Mouse (Mus musculus) kidney, adult 9 months (tissue): ENCODE measurements around the gene Adgrf1.
A peak's percentile ranks its signal among the peaks of the same experiment; 100 is the strongest.

ENCODE experiments used
- DNase-seq: peaks from one replicate; pipeline ENCODE4 v3.0.0; 2022

Adgrf1 gene

GRCm38 (mm10) chr17:43270161-43270560 is at the start of gene Adgrf1:
Gene Adgrf1, plus strand, starts transcription at chr17:43270329.
- no peak for DNase-seq

DNA sequence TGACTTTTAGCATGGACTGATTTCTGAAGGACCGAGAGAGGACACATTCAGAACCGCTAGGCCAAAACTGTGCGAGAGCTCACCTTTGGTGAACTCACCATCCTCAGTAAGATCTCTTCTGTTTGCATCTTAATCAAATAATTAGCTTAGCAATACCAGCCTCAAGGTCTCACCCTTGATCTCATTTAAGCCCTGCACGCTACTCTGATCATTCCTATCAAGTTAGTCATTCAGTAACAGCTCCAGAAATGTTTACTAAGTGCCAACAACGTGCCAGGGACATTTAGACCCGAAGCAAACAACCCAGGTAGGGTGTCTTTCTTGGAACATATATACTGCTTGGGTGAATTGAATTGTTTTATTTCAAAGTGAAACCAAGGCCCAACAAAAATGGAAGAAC is 44.0 kb upstream of the Adgrf1 start:
- peak; percentile 71 for DNase-seq

GRCm38 (mm10) chr17:43229621-43230513 is 40.3 kb upstream of the Adgrf1 start:
- peak; percentile 92 for DNase-seq

- no peak for DNase-seq
Measured at GRCm38 (mm10) chr17:43230821-43231220, 39.3 kb upstream of the Adgrf1 start.

DNA sequence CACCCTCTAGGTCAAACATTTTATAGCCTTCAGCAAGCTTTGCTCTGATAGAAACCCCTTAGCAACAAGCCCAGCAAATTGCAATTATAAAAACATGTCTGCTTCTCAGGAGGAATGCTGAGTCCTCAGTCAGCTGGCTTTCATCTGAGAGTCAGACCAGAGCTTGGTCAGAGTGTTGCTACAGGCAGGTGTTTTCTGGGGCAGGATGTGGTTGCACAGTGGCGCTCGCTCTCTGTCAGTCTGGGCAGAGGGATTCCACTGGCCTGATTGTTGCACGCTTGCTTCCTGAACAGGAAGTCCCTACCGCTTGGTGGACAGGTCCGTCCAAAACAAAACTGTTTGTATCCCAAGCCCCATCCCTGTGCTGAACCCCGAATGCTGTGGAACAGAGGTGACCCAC is 37.4 kb upstream of the Adgrf1 start:
- no peak for DNase-seq

DNA sequence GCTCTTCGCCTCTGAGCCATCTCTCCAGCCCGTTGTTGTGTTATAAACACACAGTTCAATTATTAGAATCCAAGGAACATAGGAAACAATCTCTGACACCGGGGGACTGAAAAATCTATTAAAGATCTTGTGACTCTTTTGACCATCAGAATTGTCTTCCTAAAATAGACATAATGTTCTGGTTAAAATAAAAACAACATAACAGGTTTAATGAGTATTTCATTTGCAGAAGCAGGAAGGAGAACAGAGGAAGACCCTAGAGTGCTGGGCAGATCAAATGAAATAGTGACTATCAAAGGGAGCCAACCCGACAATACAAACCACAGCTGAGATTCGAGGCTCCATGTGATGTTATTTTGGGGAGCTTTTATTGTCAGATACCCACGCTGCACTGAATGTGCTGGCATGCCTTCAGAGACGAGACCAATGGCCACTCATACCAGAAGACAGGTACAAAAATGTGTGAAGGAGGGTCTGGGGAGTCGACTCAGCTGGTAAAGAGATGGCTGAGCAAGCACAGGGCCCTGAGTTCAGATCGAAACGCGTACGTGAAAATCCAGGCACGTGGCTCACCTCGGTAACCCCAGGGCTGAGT is 33.4 kb upstream of the Adgrf1 start:
- DNase-seq, result no peak

DNA sequence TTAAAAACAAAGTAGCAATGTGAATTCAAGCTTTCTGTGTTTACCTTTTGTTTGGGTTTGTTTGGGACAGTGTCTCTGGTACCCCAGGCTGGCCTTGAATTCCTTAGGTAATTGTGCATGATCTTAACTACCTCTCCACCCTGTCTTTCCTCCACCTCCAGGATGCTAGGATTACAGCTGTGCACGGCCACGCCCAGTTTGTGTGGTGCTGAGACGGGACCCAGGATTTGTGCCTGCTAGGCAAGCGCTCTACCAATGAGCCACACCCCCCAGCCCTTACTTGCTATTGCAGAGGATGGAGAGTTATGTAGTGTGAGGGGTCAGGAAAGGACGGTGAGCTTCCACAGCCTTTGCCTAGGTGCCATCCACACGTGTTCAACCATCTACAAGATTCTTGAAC is 31.1 kb upstream of the Adgrf1 start:
- DNase-seq, result no peak

GRCm38 (mm10) chr17:43241134-43241533 is 29.0 kb upstream of the Adgrf1 start:
- DNase-seq, result peak; percentile 81

DNA sequence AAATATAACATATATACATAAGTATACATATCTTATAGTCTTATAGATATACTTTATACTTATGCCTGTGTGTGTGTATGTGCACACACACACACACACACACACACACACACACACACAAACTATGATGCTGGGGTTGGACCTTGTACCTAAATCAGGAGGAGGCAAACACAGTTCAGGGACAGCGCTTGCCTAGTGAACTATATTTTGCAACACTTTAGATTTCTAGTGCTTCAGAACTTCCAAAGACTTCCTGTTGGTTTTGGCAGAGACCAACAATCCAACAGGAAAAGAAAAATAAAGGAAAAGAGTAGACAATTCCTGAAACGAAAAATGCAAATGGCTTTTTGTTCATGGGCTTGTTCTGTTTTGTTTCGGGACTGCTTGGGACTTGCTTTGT is 27.5 kb upstream of the Adgrf1 start:
- DNase-seq, result no peak

- no peak for DNase-seq
Measured at GRCm38 (mm10) chr17:43245364-43245763, 24.8 kb upstream of the Adgrf1 start.

DNA sequence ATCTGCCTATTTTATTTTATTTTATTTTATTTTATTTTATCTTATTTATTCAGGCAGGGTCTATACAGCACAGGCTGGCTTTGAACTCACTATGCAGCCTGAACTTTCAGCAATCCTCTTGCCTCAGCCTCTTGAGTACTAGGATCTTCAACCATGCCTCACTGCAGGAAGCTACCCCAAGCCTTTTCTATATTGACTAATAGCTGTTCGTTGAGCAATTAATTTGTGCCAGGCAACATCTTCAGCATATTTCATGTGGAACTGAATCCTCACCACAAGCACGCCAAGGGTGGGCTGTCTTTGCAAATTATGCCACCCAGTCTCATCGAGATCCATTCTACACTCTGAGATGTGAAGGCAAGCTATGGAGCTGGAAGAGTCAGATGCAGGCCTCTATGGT is 22.9 kb upstream of the Adgrf1 start:
- no peak for DNase-seq

DNA sequence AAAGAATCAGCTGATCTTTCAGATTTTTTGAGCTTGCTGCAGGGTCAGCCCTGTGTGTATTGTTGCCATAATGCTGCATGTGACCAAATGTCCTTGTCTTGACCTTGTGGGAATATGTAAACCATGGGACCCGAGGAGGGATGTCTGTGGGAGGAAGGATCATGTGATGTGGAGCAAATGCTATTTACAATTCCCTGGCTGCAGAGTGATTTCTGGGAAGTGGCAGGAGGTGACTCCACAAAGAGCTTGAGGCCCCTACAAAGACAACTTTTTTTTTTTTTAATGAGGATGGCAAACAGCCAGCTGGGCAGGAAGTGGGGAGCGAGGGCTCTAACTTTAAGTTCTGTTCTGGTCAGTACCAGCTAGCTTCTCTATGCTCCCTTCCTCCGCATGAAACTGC is 20.5 kb upstream of the Adgrf1 start:
- DNase-seq, result peak; percentile 26

DNA sequence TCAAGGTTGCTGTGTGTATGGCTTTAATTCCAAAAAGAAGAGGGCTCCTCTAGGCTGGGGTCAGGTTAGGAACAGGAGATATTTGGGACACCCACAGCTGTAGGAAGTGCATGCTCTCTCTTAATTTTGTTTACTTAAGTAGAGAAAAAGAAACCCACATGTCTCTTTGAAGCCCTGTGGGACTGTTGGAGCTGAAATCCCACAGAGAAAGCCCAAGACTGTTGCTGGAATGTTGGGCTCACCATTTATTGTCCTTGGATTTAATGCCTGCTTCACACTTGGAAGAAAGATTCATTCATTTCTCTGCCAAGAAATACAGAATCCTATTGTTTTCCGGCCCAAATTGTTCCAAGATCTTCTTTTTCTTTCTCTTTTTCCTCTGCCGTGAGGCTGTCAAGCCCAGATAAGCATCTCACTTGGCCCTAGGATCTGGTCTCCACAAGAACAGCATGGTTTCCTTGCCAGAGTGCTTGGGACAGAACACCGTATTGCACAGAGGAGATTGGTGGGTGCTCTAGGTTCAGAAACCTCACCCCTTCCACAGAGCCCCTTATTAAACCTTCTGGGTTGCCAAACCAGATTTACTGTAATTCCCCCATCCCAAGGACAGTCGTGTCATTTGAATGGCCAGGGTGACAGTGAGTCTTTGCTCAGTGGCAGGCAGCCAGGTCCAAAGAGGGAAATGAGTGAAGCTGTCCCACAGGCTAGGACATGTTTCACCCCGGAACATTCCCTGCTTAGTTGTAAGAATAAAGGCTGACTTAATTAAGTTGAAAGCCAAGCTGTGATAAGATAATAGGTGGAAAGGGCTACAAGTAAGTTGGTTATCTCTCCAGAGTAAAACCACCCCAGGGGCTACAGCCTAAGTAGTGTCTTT is 18.6 kb upstream of the Adgrf1 start:
- DNase-seq, result no peak

- no peak for DNase-seq
Measured at GRCm38 (mm10) chr17:43252846-43253245, 17.3 kb upstream of the Adgrf1 start.

DNA sequence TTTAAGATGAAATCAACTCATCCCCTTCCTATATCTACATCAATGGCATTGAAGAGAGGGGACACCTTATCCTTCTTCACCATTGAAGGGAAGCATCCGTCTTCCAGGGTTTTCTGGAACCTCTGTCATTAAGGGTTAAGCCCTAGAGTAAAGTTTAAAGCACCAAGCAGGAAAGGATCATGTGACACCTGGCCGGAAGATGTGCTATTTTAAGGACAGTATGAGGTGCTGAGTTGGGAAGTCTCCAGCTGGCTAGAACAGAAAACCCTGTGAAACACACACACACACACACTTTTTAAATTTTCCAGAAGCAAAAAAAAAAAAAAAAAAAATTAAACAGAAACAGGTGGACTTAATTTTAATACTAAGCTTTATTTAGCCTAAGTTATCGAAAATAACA is 15.9 kb upstream of the Adgrf1 start:
- DNase-seq, result no peak

DNA sequence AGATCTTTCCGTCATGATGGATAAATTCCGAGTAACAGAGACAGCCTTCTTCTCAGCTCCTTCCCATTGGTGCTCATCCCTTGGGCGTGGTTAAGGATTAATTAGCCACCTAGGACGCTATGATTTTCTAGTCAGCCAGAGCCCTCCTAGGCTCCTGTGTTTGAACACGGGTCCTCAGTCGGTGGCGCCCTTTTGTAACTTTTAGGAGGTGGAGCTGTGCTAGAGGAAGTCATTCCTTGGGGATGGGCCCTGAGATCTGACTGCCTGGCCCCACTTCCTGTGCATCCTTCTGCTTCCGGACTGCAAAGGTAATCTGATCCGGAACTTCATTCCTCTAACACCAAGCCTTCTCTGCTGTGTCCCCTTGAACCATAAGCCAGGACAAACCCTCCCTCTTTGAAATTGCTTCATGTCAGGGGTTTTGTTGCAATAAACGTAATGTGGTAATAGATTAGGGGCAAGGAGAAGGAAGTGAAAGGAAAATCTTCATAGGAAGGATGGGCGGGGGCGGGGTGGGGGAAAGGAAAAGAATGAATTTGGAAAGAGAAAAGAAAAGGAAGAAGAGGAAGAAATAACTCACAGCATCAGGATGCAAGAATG is 13.5 kb upstream of the Adgrf1 start:
- DNase-seq, result no peak

GRCm38 (mm10) chr17:43257699-43258098 is 12.4 kb upstream of the Adgrf1 start:
- no peak for DNase-seq

DNA sequence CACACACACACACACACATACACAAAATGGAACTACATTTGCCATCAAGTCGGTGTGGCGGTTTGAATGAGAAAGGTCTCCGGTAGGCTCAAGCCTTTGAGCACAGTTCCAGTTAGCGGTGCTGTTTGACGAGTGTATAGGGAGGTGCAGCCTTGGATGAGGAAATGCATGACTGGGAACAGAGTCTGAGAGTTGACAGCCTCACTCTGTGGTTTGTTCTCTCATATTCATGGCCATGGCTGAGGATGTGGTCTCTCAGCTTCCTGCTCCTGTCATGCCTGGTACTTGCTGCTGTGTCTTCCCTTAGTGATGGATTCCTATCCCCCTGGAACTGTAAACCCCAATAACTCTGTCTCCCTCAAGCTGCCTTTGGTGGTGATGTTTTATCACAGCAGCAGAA is 8.2 kb upstream of the Adgrf1 start:
- DNase-seq, result no peak

DNA sequence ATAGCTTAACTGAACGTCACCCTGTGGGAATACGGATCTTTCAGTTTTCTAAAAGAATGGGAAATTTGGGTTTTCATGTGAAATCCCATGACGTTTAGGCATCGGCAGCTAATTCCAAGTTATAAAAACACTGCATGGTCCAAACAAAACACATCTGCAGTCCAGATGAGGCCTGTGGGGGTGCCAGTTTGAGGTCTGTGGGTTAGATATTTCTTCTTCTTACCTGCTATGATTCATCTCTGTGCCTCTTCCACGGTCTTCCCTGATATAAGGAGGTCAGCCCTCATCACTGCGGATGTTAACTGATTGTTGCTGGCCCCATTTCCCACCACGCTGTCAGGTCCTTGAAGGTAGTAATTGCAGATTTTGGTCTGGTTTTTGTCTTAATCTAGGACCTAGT is 5.4 kb upstream of the Adgrf1 start:
- DNase-seq, result no peak

GRCm38 (mm10) chr17:43265178-43265837 is 4.8 kb upstream of the Adgrf1 start:
- DNase-seq, result peak; percentile 81

- DNase-seq, result no peak
Measured at GRCm38 (mm10) chr17:43265944-43266343, 4.2 kb upstream of the Adgrf1 start.

DNA sequence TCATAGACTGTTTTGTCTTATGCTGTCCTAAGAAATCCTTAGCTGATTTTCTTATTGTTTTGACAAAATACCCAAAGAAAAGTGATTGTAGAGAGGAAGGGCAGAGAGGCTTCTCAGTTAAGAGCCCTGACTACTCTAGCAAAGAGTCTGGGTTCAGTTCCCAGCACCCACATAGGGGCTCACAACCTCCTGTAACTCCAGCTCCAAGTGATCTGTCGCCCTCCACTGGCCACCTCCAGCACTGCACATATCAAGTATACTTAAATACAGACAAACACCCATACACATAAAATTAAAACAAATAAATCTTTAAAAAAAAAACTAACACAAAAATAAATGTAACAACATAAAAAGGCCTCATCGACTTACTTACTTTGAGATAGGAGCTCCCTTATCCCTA is 3.5 kb upstream of the Adgrf1 start:
- DNase-seq, result no peak
